Mouse (Mus musculus) neutrophil, adult 5-6 weeks (primary cell): ENCODE measurements around the gene Olfr429. TPM values are rescaled to one million over a fixed set of nuclear protein-coding genes. Genes with fewer than 3 reads are reported as not detected.
"Not testable (repeated sequence)": the region's sequence is repeated elsewhere in the genome, so short reads cannot be mapped to it uniquely, and the experiment has no call there.

ENCODE experiments used
- ATAC-seq: fragments of 151-379, 151-347 bp; 2 replicates; pipeline ENCODE4 v1.8.0; 2017; ENCODE audit warnings: mild to moderate bottlenecking, moderate TSS enrichment; ENCODE audit not compliant: insufficient number of reproducible peaks, poor library complexity, low FRiP score, severe bottlenecking; ENCODE audit errors: extremely low read depth
- total RNA-seq: library from RNA; stranded (forward); fragments of 200-1000 nt; gene quantifications from 2 replicates; pipeline ENCODE4 v1.2.3, GENCODE M21; 2017

The Olfr429 gene
- total RNA-seq, result not detected in 2 replicates

- ATAC-seq, result no peak
Measured at GRCm38 (mm10) chr1:174084031-174084430, at the start of gene Olfr429. Gene Olfr429 (plus strand): TSS chr1:174084331.

DNA sequence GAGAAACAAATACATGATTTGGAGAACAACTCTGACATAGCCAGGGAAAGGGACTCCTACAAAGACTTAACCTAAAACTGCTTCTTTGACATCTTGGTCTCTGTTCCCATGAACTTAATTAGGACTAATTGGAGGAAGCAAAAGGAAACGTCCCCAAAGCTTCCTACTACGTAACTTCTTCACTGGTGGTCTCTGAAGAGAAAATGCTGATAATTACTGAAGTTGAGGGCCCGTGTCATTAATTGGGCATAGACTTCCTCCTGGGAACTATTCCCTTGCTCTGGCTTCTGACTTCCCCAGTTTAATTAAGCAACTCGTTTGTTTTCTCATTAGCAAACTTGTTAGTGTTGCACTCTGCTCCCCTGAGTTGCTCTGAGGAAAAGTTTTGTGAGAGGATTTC is 48.3 kb upstream of the Olfr429 start:
- no peak for ATAC-seq

DNA sequence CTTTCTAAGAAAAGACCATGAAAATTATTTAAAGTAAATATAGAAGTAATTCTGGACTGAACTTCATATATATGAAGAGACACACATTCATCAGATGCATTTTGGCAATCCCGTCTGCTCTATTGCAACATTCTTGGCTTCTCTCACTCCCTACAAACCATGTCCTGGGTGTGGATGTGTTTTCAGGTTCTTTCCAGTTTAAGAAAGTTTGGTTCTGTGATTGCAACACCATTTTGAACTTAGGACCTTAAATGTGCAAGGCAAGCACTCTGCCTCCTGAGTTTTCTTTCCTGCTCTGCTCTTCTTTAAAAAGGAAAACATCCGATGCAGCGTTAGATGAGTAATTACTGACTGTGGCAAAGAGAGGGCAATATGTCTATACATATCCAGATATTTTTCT is 45.7 kb upstream of the Olfr429 start:
- no peak for ATAC-seq

GRCm38 (mm10) chr1:174040523-174041177 is 43.5 kb upstream of the Olfr429 start, which contains the start of gene Olfr433:
Gene Olfr433 (plus strand): TSS chr1:174040705.
- ATAC-seq, result peak; percentile 89

DNA sequence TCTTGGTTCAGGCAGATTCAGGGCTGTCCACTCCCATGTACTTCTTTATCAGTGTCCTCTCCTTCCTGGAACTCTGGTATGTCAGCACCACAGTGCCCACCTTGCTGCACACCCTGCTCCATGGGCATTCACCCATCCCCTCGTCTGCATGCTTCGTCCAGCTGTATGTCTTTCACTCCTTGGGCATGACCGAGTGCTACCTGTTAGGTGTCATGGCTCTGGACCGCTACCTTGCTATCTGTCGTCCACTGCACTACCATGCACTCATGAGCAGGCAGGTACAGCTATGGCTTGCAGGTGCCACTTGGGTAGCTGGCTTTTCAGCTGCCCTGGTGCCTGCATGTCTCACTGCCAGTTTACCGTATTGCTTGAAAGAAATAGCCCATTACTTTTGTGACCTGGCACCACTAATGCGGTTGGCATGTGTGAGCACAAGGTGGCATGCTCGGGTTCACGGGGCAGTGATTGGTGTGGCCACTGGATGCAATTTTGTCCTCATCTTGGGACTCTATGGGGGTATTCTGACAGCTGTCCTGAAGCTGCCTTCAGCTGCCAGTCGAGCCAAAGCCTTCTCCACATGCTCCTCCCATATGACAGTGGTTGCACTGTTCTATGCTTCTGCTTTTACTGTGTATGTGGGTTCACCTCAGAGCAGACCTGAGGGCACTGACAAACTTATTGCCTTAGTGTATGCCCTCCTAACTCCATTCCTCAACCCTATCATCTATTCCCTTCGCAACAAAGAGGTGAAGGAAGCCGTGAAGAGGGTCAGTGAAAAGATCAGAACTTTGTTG is 41.8 kb upstream of the Olfr429 start:
- peak; percentile 37; the same call in 1 of the 2 replicates for ATAC-seq

DNA sequence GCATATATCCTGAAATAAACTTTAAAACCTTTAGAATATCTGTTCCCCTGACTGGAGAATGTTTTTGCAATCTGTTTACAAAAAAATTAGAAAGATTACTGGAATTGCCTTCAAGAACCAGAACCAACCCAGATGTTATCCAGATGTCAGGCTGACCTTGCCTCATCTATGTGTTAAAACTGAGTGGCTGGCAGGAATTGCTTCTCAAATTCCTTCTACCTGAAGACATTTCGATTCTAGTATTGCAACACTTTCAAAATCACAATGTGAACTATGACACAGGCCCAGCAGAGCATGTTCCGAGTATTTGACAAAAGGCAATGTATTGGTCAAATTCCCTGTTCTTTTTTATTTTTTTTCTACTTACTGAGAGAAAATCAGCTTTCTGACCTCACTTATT is 39.7 kb upstream of the Olfr429 start:
- no peak for ATAC-seq

- 0 out of 2 replicates have a peak, but pooled peaks have one; percentile 11 for ATAC-seq
Measured at GRCm38 (mm10) chr1:174048227-174048626, 35.9 kb upstream of the Olfr429 start.

- no peak for ATAC-seq
Measured at GRCm38 (mm10) chr1:174048893-174049292, 35.2 kb upstream of the Olfr429 start, which contains the start of gene Olfr432. Gene Olfr432 (plus strand): TSS chr1:174049205.

GRCm38 (mm10) chr1:174049357-174049756 is 34.8 kb upstream of the Olfr429 start:
- not testable (repeated sequence) for ATAC-seq

DNA sequence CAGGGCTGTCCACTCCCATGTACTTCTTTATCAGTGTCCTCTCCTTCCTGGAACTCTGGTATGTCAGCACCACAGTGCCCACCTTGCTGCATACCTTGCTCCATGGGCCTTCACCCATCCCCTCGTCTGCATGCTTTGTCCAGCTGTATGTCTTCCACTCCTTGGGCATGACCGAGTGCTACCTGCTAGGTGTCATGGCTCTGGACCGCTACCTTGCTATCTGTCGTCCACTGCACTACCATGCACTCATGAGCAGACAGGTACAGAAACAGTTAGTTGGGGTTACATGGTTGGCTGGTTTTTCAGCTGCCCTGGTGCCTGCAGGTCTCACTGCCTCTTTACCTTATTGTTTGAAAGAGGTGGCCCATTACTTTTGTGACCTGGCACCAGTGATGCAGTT is 33.6 kb upstream of the Olfr429 start:
- ATAC-seq, result peak; percentile 32; the same call in 1 of the 2 replicates

GRCm38 (mm10) chr1:174051515-174051914 is 32.6 kb upstream of the Olfr429 start:
- no peak for ATAC-seq

DNA sequence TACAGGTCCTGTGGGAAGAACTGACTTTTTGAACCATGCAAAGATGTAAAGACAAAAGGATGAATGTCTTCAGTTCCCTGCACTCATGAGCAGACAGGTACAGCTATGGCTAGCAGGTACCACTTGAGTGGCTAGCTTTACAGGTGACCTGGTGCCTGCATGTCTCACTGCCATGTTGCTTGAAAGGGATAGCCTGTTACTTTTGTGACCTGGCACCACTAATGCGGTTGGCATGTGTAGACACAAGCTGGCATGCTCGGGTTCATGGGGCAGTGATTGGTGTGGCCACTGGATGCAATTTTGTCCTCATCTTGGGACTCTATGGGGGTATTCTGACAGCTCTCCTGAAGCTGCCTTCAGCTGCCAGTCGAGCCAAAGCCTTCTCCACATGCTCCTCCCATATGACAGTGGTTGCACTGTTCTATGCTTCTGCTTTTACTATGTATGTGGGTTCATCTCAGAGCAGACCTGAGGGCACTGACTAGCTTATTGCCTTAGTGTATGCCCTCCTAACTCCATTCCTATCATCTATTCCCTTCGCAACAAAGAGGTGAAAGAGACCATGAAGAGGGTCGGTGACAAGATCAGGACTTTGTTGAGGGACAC is 32.1 kb upstream of the Olfr429 start:
- ATAC-seq, result no peak

DNA sequence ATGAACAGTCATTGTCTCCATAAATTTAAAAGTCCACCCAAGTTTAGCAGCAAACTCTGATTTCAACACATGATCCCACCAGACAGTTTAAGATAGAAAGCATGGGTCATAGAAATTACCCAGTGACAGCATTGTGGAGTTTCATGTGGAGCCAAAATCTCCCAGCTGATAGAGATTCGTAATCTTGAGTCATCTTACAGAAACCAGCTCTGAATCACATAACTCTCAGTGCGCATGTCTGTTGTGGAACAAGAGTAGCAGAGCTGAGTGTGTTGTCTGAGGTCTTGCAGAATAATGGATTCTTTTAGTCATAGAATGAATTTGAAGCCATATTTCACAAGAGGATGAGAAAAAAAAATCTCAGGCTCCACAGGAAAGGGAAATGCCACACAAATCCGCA is 31.1 kb upstream of the Olfr429 start:
- ATAC-seq, result no peak

- ATAC-seq, result 0 out of 2 replicates have a peak, but pooled peaks have one; percentile 36
Measured at GRCm38 (mm10) chr1:174055248-174055647, 28.9 kb upstream of the Olfr429 start.

DNA sequence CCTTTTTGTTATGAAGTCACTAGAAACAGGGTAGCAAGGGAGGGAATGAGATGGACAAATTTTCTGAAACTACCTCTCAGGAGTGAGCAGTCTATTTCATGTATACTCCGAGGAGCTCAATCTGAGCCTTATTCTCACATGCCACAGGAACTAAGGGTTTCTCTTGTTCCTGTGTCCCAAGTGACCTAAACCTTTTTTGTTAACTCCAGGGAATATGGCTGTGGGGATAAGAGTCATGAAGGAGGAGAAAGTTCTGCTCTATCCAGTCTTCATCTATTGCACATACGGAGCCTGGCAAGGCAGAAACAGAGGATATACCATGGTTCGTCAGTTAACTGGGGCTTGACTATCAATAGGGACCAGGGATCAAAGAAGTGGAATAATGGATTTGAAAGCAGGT is 17.8 kb upstream of the Olfr429 start, which contains the start of gene Olfr430:
TSS of gene Olfr430 (plus strand) at position 301 of the 400 bp plus-strand sequence.
- no peak for ATAC-seq

DNA sequence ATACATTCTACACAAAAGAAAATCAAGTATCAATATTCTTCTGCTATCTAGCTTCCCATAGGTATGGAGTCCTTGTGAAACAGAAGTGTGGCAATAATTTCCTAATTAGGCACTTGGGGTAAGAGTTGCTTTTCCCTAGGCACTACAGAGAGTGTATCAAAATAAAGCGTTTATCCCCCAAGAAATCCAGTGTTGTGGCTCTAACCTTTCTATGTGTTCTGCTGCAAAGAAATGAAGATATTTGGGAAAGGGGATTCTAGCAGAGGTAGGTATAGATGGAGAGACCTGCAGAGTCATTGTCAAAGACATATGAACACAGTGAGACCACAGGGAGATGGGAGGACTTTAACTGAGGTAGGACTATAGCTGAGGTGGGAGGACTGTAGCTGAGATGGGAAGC is 12.5 kb downstream of the Olfr429 start, which contains the start of gene Olfr427:
TSS of gene Olfr427 (plus strand) at position 301 of the 400 bp plus-strand sequence.
- no peak for ATAC-seq

- ATAC-seq, result no peak
Measured at GRCm38 (mm10) chr1:174103735-174104134, 19.6 kb downstream of the Olfr429 start.

DNA sequence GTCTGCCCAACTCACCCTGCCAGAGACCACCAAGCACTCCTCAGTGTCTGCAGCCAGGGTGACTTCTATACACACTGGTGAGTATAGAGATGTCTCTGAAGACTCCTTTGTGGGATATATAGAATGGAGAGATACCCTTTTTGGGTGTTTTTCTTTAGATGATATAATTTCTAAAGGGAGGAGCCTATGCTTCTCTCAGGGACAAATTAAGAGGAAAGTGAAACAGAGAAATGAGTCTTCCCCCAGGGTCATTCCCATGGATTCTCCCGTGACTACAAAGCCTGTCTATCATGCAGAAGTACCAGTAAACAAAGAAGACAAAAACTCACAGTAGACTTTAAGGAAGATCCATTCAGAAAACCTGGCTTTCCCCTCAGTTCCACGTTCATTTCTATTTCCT is 36.9 kb downstream of the Olfr429 start, which contains the start of gene Olfr231:
TSS of gene Olfr231 (minus strand) at position 101 of the 400 bp plus-strand sequence.
- no peak for ATAC-seq

DNA sequence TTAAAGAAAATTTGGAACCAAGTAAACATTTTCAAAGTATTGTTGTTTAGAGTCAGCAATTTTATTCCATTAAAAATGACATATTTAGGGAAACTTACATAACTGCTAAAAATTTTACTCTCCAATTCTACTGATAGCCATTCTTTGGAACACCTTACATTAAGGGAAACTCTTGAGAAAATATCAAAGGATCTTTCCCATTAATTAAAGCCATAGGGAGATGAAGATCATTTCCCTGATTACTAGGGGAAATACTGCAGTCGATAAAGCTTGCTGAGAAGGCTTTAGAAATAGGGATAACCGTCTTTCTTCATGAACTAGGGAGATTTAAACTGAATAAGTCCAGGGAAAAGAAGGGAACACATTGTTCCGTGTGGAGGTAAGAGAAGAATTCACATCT is 47.1 kb downstream of the Olfr429 start, which contains the start of gene Olfr424:
TSS of gene Olfr424 (plus strand) at position 301 of the 400 bp plus-strand sequence.
- ATAC-seq, result no peak
